Mouse (Mus musculus) brain, embryonic 14.5 days (tissue): ENCODE measurements around the gene Rxfp2.

Experiments
- CTCF ChIP-seq: fragments of 200-500 bp; IDR thresholded peaks from 2 replicates; pipeline ENCODE4 v1.5.1; 2012; ENCODE audit warnings: inconsistent platforms, mild to moderate bottlenecking, moderate library complexity, borderline replicate concordance; ENCODE audit not compliant: insufficient read depth, insufficient read length; ENCODE audit errors: extremely low read depth
- POLR2A ChIP-seq: fragments of 200-500 bp; IDR thresholded peaks from 2 replicates; pipeline ENCODE4 v1.6.1; 2012; ENCODE audit warnings: mild to moderate bottlenecking, inconsistent platforms, borderline replicate concordance; ENCODE audit not compliant: poor library complexity, insufficient read depth, insufficient read length, severe bottlenecking; ENCODE audit errors: extremely low read depth

DNA sequence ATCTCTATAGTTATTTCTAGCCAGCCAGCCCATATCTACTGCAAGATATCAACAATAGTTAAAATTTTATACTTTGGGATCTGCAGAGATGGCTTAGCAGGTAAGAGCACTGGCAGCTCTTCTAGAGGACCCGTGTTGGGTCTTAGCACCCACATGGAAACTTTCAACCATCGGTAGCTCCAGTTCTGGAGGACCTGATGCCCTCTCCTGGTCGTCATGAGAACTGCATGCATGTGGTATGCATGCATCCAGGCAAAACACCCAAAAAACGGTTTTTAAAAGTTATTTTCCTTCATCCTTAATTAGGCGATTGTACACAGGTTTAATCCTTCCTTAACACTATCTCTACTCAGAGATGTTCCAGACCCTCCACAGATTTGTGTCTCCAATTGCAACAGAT, 40.4 kb downstream of the Rxfp2 start:
- TF ChIP-seq CTCF (peak; percentile 27; the same call in 1 of the 2 replicates), POLR2A (no peak)
